Mouse (Mus musculus): ENCODE results near the gene Egfem1. TPM values are rescaled to one million over a fixed set of nuclear protein-coding genes. Genes with fewer than 3 reads are reported as not detected.

Egfem1 gene
- polyA plus RNA-seq, 1 experiment from 2014 or later: 6.8 TPM

DNA sequence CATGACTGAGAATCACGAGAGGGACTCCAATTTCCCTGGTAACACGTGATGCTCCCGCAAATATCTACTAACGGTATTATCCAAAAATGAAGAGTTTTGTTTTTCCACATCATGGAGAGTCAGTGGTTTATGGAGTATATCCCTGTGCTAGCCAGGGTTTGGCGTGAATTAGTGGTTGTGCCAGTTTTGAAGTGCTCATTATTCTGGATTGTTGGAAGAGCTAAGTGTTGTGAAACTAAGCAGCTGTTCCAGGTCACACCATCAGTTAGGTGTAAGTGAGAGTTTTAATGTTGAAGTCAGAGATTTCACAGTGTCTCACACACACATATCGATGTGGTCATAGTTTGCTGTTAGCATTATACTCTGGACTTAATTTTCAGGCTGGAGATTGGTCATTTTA, 120.7 kb downstream of the Egfem1 start:
- H3K4me3 ChIP-seq (ENCODE audit: low read depth, low read length): no peak overlapping the region
- H3K9me3 ChIP-seq (ENCODE audit: control insufficient read depth, low read length): no peaks in the 10 kb centered on the region
- no peaks in the 10 kb centered on the region for H3K27me3 ChIP-seq (ENCODE audit: control insufficient read depth, insufficient read depth, low read length)
- no peak for DNase-seq (ENCODE audit: low spot score)
- H3K27ac ChIP-seq (ENCODE audit: low read depth, low read length): no peak overlapping the region
- no peak for ATAC-seq (replicated peaks; ENCODE audit: low FRiP score)
- no peaks in the 10 kb centered on the region for H3K36me3 ChIP-seq (ENCODE audit: control insufficient read depth, insufficient read depth, low read length)
- H3K4me2 ChIP-seq (ENCODE audit: low read depth, low read length, severe bottlenecking): no peak overlapping the region
- H3K4me1 ChIP-seq (replicated peaks; ENCODE audit: control insufficient read depth, insufficient read depth, low read length): no peaks in the 10 kb centered on the region
- H3K9ac ChIP-seq (ENCODE audit: low read length): no peak overlapping the region
- WGBS: 91% methylated on average over 6 of the region's 6 CpGs

DNA sequence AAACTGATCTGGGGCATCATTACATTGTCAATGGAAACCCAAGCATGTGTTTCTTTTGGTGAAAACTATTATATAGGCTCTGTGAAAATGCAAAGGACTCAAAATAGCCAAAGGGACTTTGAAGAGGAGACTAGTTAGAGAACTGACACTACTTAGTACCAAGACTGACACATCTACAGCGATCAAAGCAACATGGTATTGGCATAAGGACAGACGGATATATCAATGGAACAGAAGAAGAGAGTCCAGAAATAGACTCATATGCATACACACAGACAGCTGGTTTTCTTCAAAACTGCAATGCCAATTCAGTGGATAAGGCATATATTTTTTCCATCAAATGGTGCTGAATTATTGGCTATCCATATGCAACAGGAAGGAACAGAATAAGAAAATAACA, 140.6 kb downstream of the Egfem1 start:
- no peak for DNase-seq (ENCODE audit: low spot score)
- no peaks in the 10 kb centered on the region for H3K27me3 ChIP-seq (ENCODE audit: control insufficient read depth, insufficient read depth, low read length)
- 81% methylated on average over 2 of the region's 2 CpGs for WGBS

DNA sequence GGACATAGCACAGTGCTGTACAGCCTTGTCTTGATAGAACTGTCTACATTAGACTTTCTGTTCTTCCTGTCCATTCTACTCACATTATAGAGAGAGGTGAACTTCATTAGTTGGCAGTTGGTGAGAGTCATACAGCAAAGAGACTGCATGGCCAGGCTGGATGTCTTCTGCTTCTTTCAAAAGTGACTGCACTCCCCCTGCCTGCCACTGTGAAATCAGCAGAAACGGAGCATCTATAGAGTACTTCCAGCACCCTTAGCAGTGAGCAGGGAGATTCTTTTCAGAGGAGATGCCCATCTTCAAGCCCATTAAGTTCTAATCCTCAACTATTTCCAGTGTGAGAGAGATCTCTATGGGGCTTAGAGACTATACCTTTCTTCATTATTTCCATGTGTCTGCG, 147.9 kb downstream of the Egfem1 start:
- Histone ChIP-seq H3K27ac (ENCODE audit: low read depth, low read length) (no peak overlapping the region), H3K9ac (ENCODE audit: low read length) (no peak overlapping the region), H3K9me3 (ENCODE audit: control insufficient read depth, low read length) (no peaks in the 10 kb centered on the region), H3K4me2 (ENCODE audit: low read depth, low read length, severe bottlenecking) (no peak overlapping the region), H3K4me1 (replicated peaks; ENCODE audit: control insufficient read depth, insufficient read depth, low read length) (no peaks in the 10 kb centered on the region), H3K27me3 (ENCODE audit: control insufficient read depth, insufficient read depth, low read length) (no peaks in the 10 kb centered on the region), H3K36me3 (ENCODE audit: control insufficient read depth, insufficient read depth, low read length) (no peaks in the 10 kb centered on the region), H3K4me3 (ENCODE audit: low read depth, low read length) (no peak overlapping the region)
- DNase-seq (ENCODE audit: low spot score) (no peak), ATAC-seq (replicated peaks; ENCODE audit: low FRiP score) (no peak)
- WGBS: 65% methylated on average over 2 of the region's 2 CpGs

More for the DNA sequence above, 140.6 kb downstream of the Egfem1 start:
- H3K4me3 ChIP-seq (ENCODE audit: low read depth, low read length): no peak overlapping the region
- H3K36me3 ChIP-seq (ENCODE audit: control insufficient read depth, insufficient read depth, low read length): no peaks in the 10 kb centered on the region
- ATAC-seq (replicated peaks; ENCODE audit: low FRiP score): no peak
- no peak overlapping the region for H3K4me2 ChIP-seq (ENCODE audit: low read depth, low read length, severe bottlenecking)
- no peak overlapping the region for H3K9ac ChIP-seq (ENCODE audit: low read length)
- no peaks in the 10 kb centered on the region for H3K4me1 ChIP-seq (replicated peaks; ENCODE audit: control insufficient read depth, insufficient read depth, low read length)
- H3K27ac ChIP-seq (ENCODE audit: low read depth, low read length): no peak overlapping the region
- H3K9me3 ChIP-seq (ENCODE audit: control insufficient read depth, low read length): no peaks in the 10 kb centered on the region

DNA sequence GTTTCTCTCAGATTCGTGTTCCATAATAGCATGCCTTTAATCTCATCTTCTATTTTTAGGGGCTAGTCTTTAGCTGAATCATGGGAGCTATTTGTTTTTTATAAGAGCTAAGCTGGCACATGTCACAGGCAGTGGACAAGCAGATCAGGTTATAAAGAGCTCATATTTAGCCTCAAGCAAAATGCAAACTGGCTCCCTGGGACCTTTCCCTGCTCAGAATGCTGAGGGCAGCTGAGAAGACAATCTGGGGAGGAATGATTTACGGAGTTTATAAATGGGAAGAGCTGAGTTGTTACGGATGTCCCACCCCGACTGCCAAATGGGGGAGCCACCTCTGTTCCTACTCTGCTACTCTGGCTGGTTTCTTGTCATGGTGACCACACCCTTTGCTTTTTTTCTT, 153.7 kb downstream of the Egfem1 start:
- no peak overlapping the region for H3K9ac ChIP-seq (ENCODE audit: low read length)
- H3K27ac ChIP-seq (ENCODE audit: low read depth, low read length): no peak overlapping the region
- 76% methylated on average over 4 of the region's 4 CpGs for WGBS
- H3K4me2 ChIP-seq (ENCODE audit: low read depth, low read length, severe bottlenecking): no peak overlapping the region
- no peaks in the 10 kb centered on the region for H3K27me3 ChIP-seq (ENCODE audit: control insufficient read depth, insufficient read depth, low read length)
- no peaks in the 10 kb centered on the region for H3K9me3 ChIP-seq (ENCODE audit: control insufficient read depth, low read length)
- H3K4me3 ChIP-seq (ENCODE audit: low read depth, low read length): no peak overlapping the region
- no peaks in the 10 kb centered on the region for H3K4me1 ChIP-seq (replicated peaks; ENCODE audit: control insufficient read depth, insufficient read depth, low read length)
- ATAC-seq (replicated peaks; ENCODE audit: low FRiP score): no peak
- no peak for DNase-seq (ENCODE audit: low spot score)
- no peaks in the 10 kb centered on the region for H3K36me3 ChIP-seq (ENCODE audit: control insufficient read depth, insufficient read depth, low read length)

DNA sequence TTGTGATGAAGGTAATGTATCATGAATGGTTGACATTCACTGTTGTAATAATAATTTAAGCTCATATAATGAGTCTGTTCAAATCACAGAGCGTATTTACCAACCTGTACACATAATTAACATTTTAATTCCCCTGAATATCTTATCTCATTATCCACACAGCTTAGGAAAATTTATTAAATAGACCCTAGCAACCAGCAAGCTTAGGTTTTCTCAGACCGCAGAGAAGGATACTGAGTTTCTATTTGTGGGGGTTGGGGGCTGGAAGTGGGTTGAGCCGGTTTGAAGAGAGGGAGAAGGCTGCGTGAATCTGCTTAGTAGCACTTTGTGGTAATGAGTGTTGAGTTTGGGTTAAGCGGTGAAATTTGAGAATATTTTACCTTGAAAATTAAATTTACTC, 154.7 kb downstream of the Egfem1 start:
- H3K36me3 ChIP-seq (ENCODE audit: control insufficient read depth, insufficient read depth, low read length): no peaks in the 10 kb centered on the region
- no peak for DNase-seq (ENCODE audit: low spot score)
- no peaks in the 10 kb centered on the region for H3K4me1 ChIP-seq (replicated peaks; ENCODE audit: control insufficient read depth, insufficient read depth, low read length)
- no peak overlapping the region for H3K4me2 ChIP-seq (ENCODE audit: low read depth, low read length, severe bottlenecking)
- no peaks in the 10 kb centered on the region for H3K9me3 ChIP-seq (ENCODE audit: control insufficient read depth, low read length)
- no peak for ATAC-seq (replicated peaks; ENCODE audit: low FRiP score)
- H3K4me3 ChIP-seq (ENCODE audit: low read depth, low read length): no peak overlapping the region
- H3K27me3 ChIP-seq (ENCODE audit: control insufficient read depth, insufficient read depth, low read length): no peaks in the 10 kb centered on the region
- H3K9ac ChIP-seq (ENCODE audit: low read length): no peak overlapping the region
- 78% methylated on average over 5 of the region's 5 CpGs for WGBS
- H3K27ac ChIP-seq (ENCODE audit: low read depth, low read length): no peak overlapping the region

DNA sequence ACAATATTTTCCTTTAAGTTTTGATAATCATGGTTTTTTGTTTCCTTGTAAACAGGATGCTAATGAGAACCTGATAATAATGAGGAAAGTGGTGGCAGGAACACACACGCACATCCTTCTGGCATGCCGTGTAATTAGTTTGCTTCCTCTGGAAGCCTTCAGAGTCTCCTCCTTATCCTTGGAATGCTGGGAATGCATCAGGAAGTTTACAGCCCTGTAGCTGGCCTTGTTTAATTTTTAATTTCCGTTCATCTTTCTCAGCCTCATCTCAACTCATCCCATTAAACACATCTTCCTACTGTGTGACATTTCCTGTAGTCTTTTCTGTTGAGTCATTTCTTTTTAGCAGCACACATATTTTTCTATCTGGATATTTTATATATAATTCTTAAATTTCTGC, 161.8 kb downstream of the Egfem1 start:
- no peak overlapping the region for H3K27ac ChIP-seq (ENCODE audit: low read depth, low read length)
- WGBS: 61% methylated on average over 3 of the region's 3 CpGs
- H3K9me3 ChIP-seq (ENCODE audit: control insufficient read depth, low read length): no peaks in the 10 kb centered on the region
- DNase-seq (ENCODE audit: low spot score): no peak
- no peak overlapping the region for H3K9ac ChIP-seq (ENCODE audit: low read length)
- H3K4me2 ChIP-seq (ENCODE audit: low read depth, low read length, severe bottlenecking): no peak overlapping the region
- ATAC-seq (replicated peaks; ENCODE audit: low FRiP score): no peak
- H3K36me3 ChIP-seq (ENCODE audit: control insufficient read depth, insufficient read depth, low read length): no peaks in the 10 kb centered on the region
- no peaks in the 10 kb centered on the region for H3K4me1 ChIP-seq (replicated peaks; ENCODE audit: control insufficient read depth, insufficient read depth, low read length)
- no peaks in the 10 kb centered on the region for H3K27me3 ChIP-seq (ENCODE audit: control insufficient read depth, insufficient read depth, low read length)
- H3K4me3 ChIP-seq (ENCODE audit: low read depth, low read length): no peak overlapping the region

DNA sequence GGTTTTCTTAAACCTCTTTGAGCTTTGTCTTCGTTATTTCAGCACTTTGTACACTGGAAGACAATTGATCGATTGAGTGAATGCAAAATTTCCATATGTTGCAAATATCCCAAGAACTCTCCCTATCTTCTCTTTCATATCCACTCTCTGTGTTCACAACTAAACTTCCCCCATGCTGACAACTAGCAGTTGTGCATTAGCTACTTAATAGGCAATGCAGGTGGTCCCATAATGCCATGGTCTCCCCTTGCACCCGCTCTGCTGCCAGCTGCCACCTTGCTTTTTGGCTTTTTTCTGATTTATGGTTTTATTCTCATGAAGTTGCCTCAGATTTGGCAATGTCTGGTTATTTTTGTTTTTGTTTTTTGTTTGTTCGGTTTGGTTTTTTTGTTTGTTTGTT, 209.8 kb downstream of the Egfem1 start:
- Histone ChIP-seq H3K27me3 (ENCODE audit: control insufficient read depth, insufficient read depth, low read length) (no peaks in the 10 kb centered on the region), H3K9me3 (ENCODE audit: control insufficient read depth, low read length) (no peaks in the 10 kb centered on the region), H3K4me3 (ENCODE audit: low read depth, low read length) (no peak overlapping the region), H3K27ac (ENCODE audit: low read depth, low read length) (peak overlapping the region; percentile 55; the same call in 1 of the 2 replicates), H3K4me1 (replicated peaks; ENCODE audit: control insufficient read depth, insufficient read depth, low read length) (0 out of 2 replicates have a peak, but pooled peaks cover 2% of the 10 kb centered on the region), H3K9ac (ENCODE audit: low read length) (no peak overlapping the region), H3K36me3 (ENCODE audit: control insufficient read depth, insufficient read depth, low read length) (no peaks in the 10 kb centered on the region), H3K4me2 (ENCODE audit: low read depth, low read length, severe bottlenecking) (no peak overlapping the region)
- DNase-seq (ENCODE audit: low spot score) (no peak), ATAC-seq (replicated peaks; ENCODE audit: low FRiP score) (no peak)
- WGBS: 54% methylated on average over 4 of the region's 4 CpGs

DNA sequence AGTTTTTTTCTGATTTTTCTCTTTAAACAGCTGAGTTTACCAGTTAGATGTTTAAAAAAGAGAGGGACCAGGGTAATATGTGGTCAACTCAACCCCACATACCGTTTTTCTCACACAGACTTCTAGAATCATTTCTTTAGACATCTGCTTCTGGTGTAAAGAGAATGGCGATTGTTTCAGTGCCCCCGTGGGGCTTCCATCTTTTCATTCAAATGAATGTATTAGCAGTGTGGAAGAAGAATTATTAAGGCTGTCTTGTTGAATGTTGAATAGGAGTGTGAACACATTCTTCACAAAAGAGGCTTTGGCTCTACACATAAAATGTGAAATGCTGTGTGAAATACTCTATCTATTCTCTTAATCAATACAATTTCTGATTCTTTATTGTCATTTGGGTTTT, 210.4 kb downstream of the Egfem1 start:
- DNase-seq (ENCODE audit: low spot score): no peak
- H3K27me3 ChIP-seq (ENCODE audit: control insufficient read depth, insufficient read depth, low read length): no peaks in the 10 kb centered on the region

DNA sequence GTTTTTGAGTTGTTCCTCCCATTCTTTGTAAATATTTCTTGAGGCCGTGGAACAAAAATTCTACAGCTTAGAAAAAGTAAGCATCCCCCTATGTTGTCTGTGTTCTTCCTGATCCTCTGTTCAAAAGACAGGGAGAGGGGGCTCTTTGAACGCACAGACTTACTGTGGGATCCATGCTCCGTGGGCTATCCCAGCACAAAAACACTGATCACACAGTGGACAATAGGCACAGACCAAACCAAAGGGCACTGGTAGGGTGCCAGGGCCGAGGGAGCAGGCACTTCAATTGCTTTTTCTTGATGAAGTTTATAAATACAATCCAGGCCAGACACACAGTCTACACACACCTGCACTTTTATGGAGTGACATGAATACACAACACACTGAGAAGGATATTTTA, 211.4 kb downstream of the Egfem1 start:
- H3K27me3 ChIP-seq (ENCODE audit: control insufficient read depth, insufficient read depth, low read length): no peaks in the 10 kb centered on the region

More for the DNA sequence above, 210.4 kb downstream of the Egfem1 start:
- Histone ChIP-seq H3K4me3 (ENCODE audit: low read depth, low read length) (no peak overlapping the region), H3K9me3 (ENCODE audit: control insufficient read depth, low read length) (no peaks in the 10 kb centered on the region), H3K27ac (ENCODE audit: low read depth, low read length) (peak overlapping the region; percentile 55; the same call in 1 of the 2 replicates), H3K4me1 (replicated peaks; ENCODE audit: control insufficient read depth, insufficient read depth, low read length) (0 out of 2 replicates have a peak, but pooled peaks cover 2% of the 10 kb centered on the region), H3K36me3 (ENCODE audit: control insufficient read depth, insufficient read depth, low read length) (no peaks in the 10 kb centered on the region), H3K9ac (ENCODE audit: low read length) (no peak overlapping the region), H3K4me2 (ENCODE audit: low read depth, low read length, severe bottlenecking) (no peak overlapping the region)
- ATAC-seq (replicated peaks; ENCODE audit: low FRiP score): peak; percentile 59
- 30% methylated on average over 3 of the region's 3 CpGs for WGBS

More for the DNA sequence above, 211.4 kb downstream of the Egfem1 start:
- 34% methylated on average over 4 of the region's 4 CpGs for WGBS
- H3K4me2 ChIP-seq (ENCODE audit: low read depth, low read length, severe bottlenecking): no peak overlapping the region
- no peak overlapping the region for H3K4me3 ChIP-seq (ENCODE audit: low read depth, low read length)
- no peaks in the 10 kb centered on the region for H3K36me3 ChIP-seq (ENCODE audit: control insufficient read depth, insufficient read depth, low read length)
- peak; percentile 60; the same call in 1 of the 2 replicates for ATAC-seq (replicated peaks; ENCODE audit: low FRiP score)
- peak overlapping the region; percentile 50; the same call in 1 of the 2 replicates for H3K27ac ChIP-seq (ENCODE audit: low read depth, low read length)
- H3K4me1 ChIP-seq (replicated peaks; ENCODE audit: control insufficient read depth, insufficient read depth, low read length): 0 out of 2 replicates have a peak, but pooled peaks cover 2% of the 10 kb centered on the region
- H3K9me3 ChIP-seq (ENCODE audit: control insufficient read depth, low read length): no peaks in the 10 kb centered on the region
- H3K9ac ChIP-seq (ENCODE audit: low read length): no peak overlapping the region
- DNase-seq (ENCODE audit: low spot score): no peak

Measured in forebrain, embryonic 11.5 days (tissue).